Mouse (Mus musculus) cortical plate, adult 2 months (tissue): ENCODE measurements at regions not wholly inside any gene's neighbourhood (a gene's known extent, or its start where the extent isn't known, plus 50 kb on each side); places are given as distances from the start of the nearest gene placed in this dataset.

Source experiments
- CTCF ChIP-seq: fragments of 200-500 bp; IDR thresholded peaks from 2 replicates; pipeline ENCODE4 v1.5.1; 2011; ENCODE audit warnings: mild to moderate bottlenecking, control low read depth, low read length; ENCODE audit not compliant: insufficient read depth; ENCODE audit errors: extremely low read depth
- POLR2A ChIP-seq: fragments of 200-500 bp; IDR thresholded peaks from 2 replicates; pipeline ENCODE4 v1.6.1; 2011; ENCODE audit warnings: mild to moderate bottlenecking, low read length, control low read depth; ENCODE audit not compliant: insufficient read depth; ENCODE audit errors: extremely low read depth

DNA sequence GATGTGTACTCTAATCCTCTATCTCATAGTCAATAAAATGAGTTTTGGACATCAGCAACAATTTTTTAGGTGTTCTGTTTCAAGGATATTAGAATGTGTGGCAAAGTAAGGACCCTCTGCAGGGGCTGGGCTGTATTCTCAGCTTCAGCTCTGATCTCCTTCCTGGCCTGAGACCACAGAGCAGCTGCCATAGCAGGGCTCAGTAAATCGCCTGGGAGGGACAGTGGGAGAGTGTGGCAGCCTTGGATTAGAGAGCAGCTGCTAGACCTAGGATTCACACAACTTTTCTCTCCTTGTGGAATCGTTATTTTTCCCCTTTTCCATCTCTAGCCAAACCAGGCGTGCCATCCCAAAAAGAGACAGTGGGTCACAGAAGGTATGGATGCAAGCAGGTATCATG is 222.8 kb downstream of the Cog6 start:
- no peak for TF ChIP-seq CTCF
- no peak for TF ChIP-seq POLR2A
